Mouse (Mus musculus) layer of hippocampus, postnatal 36 days (tissue): ENCODE measurements at regions not wholly inside any gene's neighbourhood (a gene's known extent, or its start where the extent isn't known, plus 50 kb on each side); places are given as distances from the start of the nearest gene placed in this dataset.
A peak's percentile ranks its signal among the peaks of the same experiment; 100 is the strongest.

Source experiments
- DNase-seq, 2 experiments: peaks; one replicate each; pipeline ENCODE4 v3.0.0; 2022

DNA sequence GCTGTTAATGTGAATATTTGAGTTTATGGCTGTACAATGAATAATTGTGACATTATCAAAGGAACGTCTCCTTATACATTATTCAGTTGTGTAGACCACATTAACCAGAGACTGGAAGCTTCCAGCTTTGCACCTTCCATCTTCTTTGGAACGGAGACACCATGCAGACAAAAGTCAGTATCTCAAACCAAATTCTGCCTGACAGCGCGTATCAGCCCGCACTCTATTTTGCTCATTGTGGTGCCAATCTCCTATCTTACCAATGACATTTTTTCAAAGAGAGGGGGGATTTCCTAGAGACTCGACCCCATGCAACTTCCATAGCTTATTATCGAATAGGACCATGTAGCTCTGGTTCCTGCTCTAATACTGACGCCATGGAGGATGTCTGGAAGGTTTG lies 69.9 kb upstream of the Tmco5 start:
- DNase-seq: no peak

DNA sequence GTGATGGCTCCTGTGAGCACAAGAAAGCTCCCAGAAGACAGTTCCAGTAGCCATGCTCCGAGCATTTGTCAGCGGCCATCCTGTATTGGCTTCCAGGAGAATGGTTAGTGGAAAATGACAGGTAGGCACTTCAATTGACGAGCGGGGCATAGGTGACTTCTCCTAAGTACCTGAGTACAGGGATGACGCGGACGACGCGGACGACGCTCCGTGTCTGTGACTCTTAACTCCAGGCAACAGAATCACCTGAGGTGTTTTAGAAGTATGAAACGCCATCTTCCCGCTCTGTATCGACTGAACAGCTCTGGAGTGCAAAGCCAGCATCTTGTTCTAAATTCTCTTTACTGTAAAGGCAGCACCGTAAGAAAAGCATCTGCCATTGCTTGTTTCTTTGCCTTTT lies 68.4 kb upstream of the Tmco5 start:
- DNase-seq: no peak

GRCm38 (mm10) chr2:116812869-116813558 lies 65.5 kb upstream of the Tmco5 start:
- DNase-seq: no peak

DNA sequence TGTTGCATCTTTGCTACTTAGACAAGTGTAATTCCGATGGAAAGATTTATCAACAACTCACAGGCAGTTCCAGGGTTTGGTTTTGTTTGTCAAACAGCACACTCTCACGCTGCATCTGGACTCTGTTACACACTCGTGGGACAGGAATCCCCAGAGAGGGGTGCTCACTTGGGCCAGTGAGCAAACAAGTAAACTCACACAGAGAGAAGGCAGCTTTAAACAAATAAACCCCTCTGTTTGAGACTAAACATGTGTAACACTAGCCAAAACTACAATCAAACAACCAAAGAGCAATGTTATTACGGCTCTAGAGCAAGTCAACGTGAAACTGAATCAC lies 65.0 kb upstream of the Tmco5 start:
- no peak for DNase-seq

DNA sequence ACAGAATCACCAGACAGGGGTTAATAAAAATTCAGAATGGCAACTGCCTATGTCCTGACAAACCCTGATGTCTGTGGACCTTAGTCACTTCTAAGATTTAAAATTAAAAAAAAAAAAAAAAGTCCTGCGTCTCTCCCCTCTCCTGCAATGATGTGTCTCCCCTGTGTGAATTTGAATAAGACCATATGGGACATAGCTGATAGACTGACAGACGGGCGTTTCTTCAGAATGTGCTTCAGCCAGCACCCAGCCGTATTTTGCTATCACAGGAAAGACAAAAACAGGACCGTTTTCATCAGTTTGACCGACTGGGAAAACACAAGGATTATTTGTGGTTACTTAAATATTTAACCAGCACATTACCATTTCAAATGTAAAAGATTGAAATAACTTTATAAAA lies 61.4 kb upstream of the Tmco5 start:
- DNase-seq: no peak

DNA sequence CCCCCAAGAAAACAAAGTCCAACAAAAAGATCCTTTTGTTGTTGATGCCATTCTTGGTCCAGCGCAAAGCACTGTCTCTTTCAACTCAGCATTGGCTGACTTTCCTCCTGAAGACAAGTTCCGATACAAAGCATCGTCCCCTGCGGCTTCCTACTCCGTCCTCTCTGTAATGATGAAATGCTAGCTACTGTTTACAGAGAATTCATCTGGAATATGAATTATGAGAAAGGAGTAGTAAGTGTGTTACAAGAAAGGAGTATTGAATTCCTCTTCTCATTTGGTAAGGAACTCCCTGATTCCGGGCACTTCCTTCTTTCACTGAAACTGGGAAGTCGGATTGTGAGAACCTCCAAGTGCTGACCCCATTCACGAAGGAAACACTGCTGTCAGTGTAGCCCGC lies 60.9 kb upstream of the Tmco5 start:
- DNase-seq: no peak

- DNase-seq: no peak
These were observed 59.9 kb upstream of the Tmco5 start for GRCm38 (mm10) chr2:116818550-116818949.

DNA sequence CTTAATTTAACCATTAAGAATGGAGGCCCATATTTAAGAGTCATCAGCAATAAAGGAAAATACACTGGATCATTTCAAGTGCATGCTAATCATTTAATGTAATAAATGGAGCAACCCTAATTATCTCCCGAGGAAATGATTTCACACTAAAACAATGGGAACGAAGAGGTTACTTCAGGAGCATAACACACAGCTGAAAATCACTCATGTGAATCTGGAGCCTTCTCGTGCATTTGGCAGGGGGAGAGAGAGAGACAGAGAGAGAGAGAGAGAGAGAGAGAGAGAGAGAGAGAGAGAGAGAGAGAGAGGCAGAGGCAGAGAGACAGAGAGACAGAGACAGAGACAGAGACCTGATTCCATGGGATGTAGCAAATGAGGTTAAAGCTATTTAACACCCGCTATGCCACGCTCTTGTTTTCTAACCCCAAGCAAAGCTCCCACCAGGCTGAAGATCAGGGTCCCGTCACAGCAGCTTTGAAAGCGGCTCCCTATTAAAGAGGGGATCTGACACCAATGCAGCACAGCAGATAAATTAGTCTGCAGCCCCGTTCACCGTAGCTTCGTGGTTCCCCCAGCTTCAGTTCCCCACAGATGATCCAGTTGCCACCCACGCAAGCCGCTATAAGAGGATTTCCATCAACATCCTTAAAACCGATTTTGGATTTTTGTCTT lies 59.3 kb upstream of the Tmco5 start:
- DNase-seq: no peak

GRCm38 (mm10) chr2:116820831-116821745 lies 57.4 kb upstream of the Tmco5 start:
- peak in 1 of 2 experiments; percentile 5 for DNase-seq
